Mouse (Mus musculus): Measurements from ENCODE around the gene Olfr727. TPM values are rescaled to one million over a fixed set of nuclear protein-coding genes. Genes with fewer than 3 reads are reported as not detected.

Olfr727 gene
- not detected for total RNA-seq (2021)
- long read RNA-seq, experiment 1 = 0 reads
- long read RNA-seq, experiment 2 = 0 reads

DNA sequence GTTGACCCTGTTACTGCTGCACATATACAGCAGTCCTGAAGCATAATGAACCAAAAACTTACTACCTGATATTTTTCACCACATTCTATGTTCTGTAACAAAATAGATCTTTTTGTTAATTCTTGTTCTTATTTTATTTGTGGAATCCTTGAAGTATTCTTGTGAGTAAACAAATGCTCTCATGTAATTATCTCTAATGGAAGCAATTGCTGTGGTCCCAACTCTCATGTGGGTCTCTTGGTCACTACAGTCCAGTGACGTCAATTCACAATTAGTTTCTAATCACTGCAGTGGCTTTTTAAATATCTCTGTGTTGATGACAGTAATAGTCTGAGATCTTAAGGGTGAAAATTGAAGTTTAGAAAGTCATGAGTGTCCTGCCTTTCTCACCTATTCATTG, at the start of gene Olfr727:
TSS of gene Olfr727 (plus strand) at position 301 of the 400 bp plus-strand sequence.
- intact Hi-C loops (cut with DNase I) = no loop called here
- no peak for DNase-seq

DNA sequence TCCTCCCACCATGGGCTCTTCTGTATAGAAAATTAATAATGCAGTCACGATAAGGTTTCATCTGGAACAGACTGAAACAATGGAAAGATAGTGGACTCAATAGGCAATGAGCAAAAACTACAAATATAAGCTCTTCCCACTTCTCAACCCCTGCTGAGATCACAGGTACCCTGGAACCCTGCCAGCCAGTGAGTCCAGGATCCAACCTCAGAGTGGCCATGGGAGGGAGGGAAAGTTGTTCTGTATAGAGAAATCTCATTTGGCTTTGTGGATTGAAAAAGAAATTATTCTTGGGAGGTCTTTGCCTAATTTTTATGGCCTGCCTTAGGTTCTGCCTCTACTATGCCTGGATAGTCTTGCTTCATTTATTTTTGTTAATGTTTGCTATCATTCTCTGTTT, 32.1 kb upstream of the Olfr727 start, which contains the start of gene Olfr726:
TSS of gene Olfr726 (minus strand) at position 101 of the 400 bp plus-strand sequence.
- DNase-seq = no peak
- intact Hi-C loops (cut with DNase I) = no loop called here

DNA sequence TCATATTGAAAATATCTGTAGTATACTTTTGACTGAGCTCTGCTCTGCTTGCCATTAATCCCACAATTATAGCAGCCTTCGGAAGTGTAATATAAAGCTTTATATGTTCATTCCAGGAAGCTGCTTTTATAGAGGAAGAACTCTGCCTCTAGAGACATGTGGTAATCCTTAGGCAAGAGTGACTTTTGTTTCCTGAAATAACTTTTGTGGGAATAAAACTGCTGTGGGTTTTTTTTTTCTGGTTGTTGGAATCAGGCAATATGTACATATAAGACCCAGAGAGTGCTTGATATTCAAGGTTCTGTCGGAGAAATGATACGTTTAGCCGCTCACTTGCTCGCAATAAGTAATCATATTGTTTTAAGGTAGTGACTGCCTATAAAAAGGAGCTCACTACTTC, 19.6 kb downstream of the Olfr727 start, which contains the start of gene Olfr728:
TSS of gene Olfr728 (minus strand) at position 101 of the 400 bp plus-strand sequence.
- DNase-seq = no peak
- intact Hi-C loops (cut with DNase I) = no loop called here

DNA sequence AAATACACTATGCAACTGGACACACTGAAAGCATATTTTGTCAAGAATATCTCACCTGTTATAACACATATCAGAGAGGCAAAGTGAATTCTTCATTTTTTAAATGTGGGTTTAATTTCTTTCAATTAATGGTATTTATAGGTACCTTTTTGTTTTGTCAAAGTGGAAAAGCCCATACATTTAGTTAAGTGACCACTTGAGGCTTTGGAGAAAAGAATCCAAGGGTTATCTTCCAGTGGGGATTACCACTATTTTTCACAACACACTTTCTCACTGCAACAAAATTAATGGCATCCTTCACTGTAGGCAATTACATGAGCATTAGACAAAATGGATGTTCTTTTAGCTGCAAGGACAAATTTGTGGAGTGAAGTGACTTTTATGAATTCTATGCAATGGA, 29.8 kb downstream of the Olfr727 start, which contains the start of gene Olfr729:
TSS of gene Olfr729 (minus strand) at position 101 of the 400 bp plus-strand sequence.
- intact Hi-C loops (cut with DNase I) = no loop called here
- no peak for DNase-seq

Other genes starting within 250 kb of the Olfr727 start
- not detected for gene Olfr722, start 221.2 kb upstream of the Olfr727 start, total RNA-seq (2021)
- gene Olfr723, start 191.4 kb upstream of the Olfr727 start, total RNA-seq (2021) = not detected
- gene Olfr724, start 159.9 kb upstream of the Olfr727 start, total RNA-seq (2021) = not detected
- gene Olfr725, start 82.8 kb upstream of the Olfr727 start, total RNA-seq (2021) = not detected
- not detected for gene Olfr726, start 32.2 kb upstream of the Olfr727 start, total RNA-seq (2021)
- not detected for gene Olfr728, start 19.5 kb downstream of the Olfr727 start, total RNA-seq (2021)
- gene Olfr729, start 29.7 kb downstream of the Olfr727 start, total RNA-seq (2021) = not detected
- gene Olfr730, start 65.0 kb downstream of the Olfr727 start, total RNA-seq (2021) = not detected
- gene Olfr731, start 118.7 kb downstream of the Olfr727 start, total RNA-seq (2021) = not detected
- not detected for gene Olfr732, start 161.0 kb downstream of the Olfr727 start, total RNA-seq (2021)
- not detected for gene Olfr733, start 178.3 kb downstream of the Olfr727 start, total RNA-seq (2021)
- not detected for gene Olfr734, start 203.6 kb downstream of the Olfr727 start, total RNA-seq (2021)
- not detected for gene Olfr735, start 225.7 kb downstream of the Olfr727 start, total RNA-seq (2021)
- under 1 TPM in 1 of 2 experiments, not detected in 1; 0.08 TPM for gene Tlr11, start 234.7 kb downstream of the Olfr727 start, total RNA-seq (2021)